Mouse (Mus musculus) embryonic facial prominence, embryonic 13.5 days (tissue): ENCODE measurements around the gene Nr1h3. TPM values are rescaled to one million over a fixed set of nuclear protein-coding genes. Genes with fewer than 3 reads are reported as not detected.
A peak's percentile ranks its signal among the peaks of the same experiment; 100 is the strongest.

Source experiments
- ATAC-seq: fragments of 200-750 bp; cut with Nextera tagmentation; 2 replicates; pipeline ENCODE4 v1.8.0; 2017; ENCODE audit warnings: low read depth; ENCODE audit not compliant: insufficient number of reproducible peaks, insufficient read depth, low FRiP score, low TSS enrichment
- H3K27ac ChIP-seq: fragments of 300-500 bp; sonication (generic); 2 replicates; pipeline ENCODE4 v1.5.1; 2015; ENCODE audit warnings: moderate library complexity, mild to moderate bottlenecking, inconsistent platforms
- H3K27me3 ChIP-seq: fragments of 300-500 bp; sonication (generic); 2 replicates; pipeline ENCODE4 v1.6.1; 2015; ENCODE audit warnings: mild to moderate bottlenecking, inconsistent platforms
- H3K36me3 ChIP-seq: fragments of 300-500 bp; sonication (generic); 2 replicates; pipeline ENCODE4 v1.6.1; 2015; ENCODE audit warnings: mild to moderate bottlenecking, inconsistent platforms
- H3K4me1 ChIP-seq: fragments of 300-500 bp; sonication (generic); 2 replicates; pipeline ENCODE4 v1.6.1; 2015; ENCODE audit warnings: inconsistent platforms
- H3K4me2 ChIP-seq: fragments of 300-500 bp; sonication (generic); 2 replicates; pipeline ENCODE4 v1.6.1; 2015; ENCODE audit warnings: moderate library complexity, mild to moderate bottlenecking, inconsistent platforms
- H3K4me3 ChIP-seq: fragments of 300-500 bp; sonication (generic); 2 replicates; pipeline ENCODE4 v1.5.1; 2015; ENCODE audit warnings: mild to moderate bottlenecking, inconsistent platforms
- H3K9ac ChIP-seq: fragments of 300-500 bp; sonication (generic); 2 replicates; pipeline ENCODE4 v1.6.1; 2015; ENCODE audit warnings: mild to moderate bottlenecking, inconsistent platforms
- H3K9me3 ChIP-seq: fragments of 300-500 bp; sonication (generic); 2 replicates; pipeline ENCODE4 v1.6.1; 2016; ENCODE audit warnings: inconsistent platforms
- WGBS: fragments of 180-500 bp; shearing (Covaris S2); methylation state at CpG from one replicate; pipeline ENCODE4 v1.1.7; 2015; ENCODE audit warnings: mixed read lengths; 5-methylcytosine and 5-hydroxymethylcytosine counted together
- polyA plus RNA-seq: library from polyadenylated mRNA; unstranded; fragments of >200 nt; fragmentation: Nextera tagmentation; extraction: Ambion mirVana; gene quantifications from 2 replicates; pipeline ENCODE4 v1.2.1, GENCODE M21; 2015

Nr1h3 gene
- polyA plus RNA-seq, 1 experiment from 2014 or later: 0.83 TPM

GRCm38 (mm10) chr2:91183148-91183513 is 19.5 kb downstream of the Nr1h3 start:
- ATAC-seq: peak; percentile 96
- peaks cover 3% of the 10 kb centered on the region for H3K36me3 ChIP-seq
- peaks cover 17% of the 10 kb centered on the region for H3K4me1 ChIP-seq
- under 1% methylated on average over 9 of the region's 9 CpGs for WGBS
- peak overlapping the region; percentile 77 for H3K4me3 ChIP-seq
- no peaks in the 10 kb centered on the region for H3K9me3 ChIP-seq
- peak overlapping the region; percentile 78 for H3K9ac ChIP-seq
- H3K27me3 ChIP-seq: no peaks in the 10 kb centered on the region
- peak overlapping the region; percentile 83 for H3K27ac ChIP-seq
- peak overlapping the region; percentile 84 for H3K4me2 ChIP-seq

GRCm38 (mm10) chr2:91182405-91183147 is 20.1 kb downstream of the Nr1h3 start:
- Histone ChIP-seq H3K9me3 (no peaks in the 10 kb centered on the region), H3K36me3 (peaks cover 8% of the 10 kb centered on the region), H3K9ac (peak overlapping the region; percentile 78), H3K27ac (peak overlapping the region; percentile 83), H3K4me1 (peaks cover 17% of the 10 kb centered on the region), H3K4me3 (peak overlapping the region; percentile 77), H3K4me2 (peak overlapping the region; percentile 84), H3K27me3 (no peaks in the 10 kb centered on the region)
- WGBS: under 1% methylated on average over 69 of the region's 81 CpGs
- ATAC-seq: peak; percentile 91

- peak overlapping the region; percentile 84 for H3K4me2 ChIP-seq
- peak overlapping the region; percentile 77 for H3K4me3 ChIP-seq
- H3K27me3 ChIP-seq: no peaks in the 10 kb centered on the region
- peak overlapping the region; percentile 83; the same call in 1 of the 2 replicates for H3K27ac ChIP-seq
- peak overlapping the region; percentile 78 for H3K9ac ChIP-seq
- peaks cover 9% of the 10 kb centered on the region for H3K36me3 ChIP-seq
- peaks cover 17% of the 10 kb centered on the region for H3K4me1 ChIP-seq
- ATAC-seq: no peak
- WGBS: 9% methylated on average over 8 of the region's 8 CpGs
- H3K9me3 ChIP-seq: no peaks in the 10 kb centered on the region
Measured at GRCm38 (mm10) chr2:91182016-91182404, 20.6 kb downstream of the Nr1h3 start.

- Histone ChIP-seq H3K27ac (no peak overlapping the region), H3K4me2 (no peak overlapping the region), H3K36me3 (peaks cover 21% of the 10 kb centered on the region), H3K27me3 (no peaks in the 10 kb centered on the region), H3K9me3 (no peaks in the 10 kb centered on the region), H3K4me1 (peaks cover 17% of the 10 kb centered on the region), H3K9ac (no peak overlapping the region), H3K4me3 (no peak overlapping the region)
- no peak for ATAC-seq
- 70% methylated on average over 5 of the region's 5 CpGs for WGBS
Measured at GRCm38 (mm10) chr2:91180706-91181105, 21.9 kb downstream of the Nr1h3 start.

GRCm38 (mm10) chr2:91179825-91180224 is 22.8 kb downstream of the Nr1h3 start:
- H3K27me3 ChIP-seq: no peaks in the 10 kb centered on the region
- WGBS: 37% methylated on average over 4 of the region's 4 CpGs
- no peak overlapping the region for H3K27ac ChIP-seq
- no peak overlapping the region for H3K4me3 ChIP-seq
- no peak for ATAC-seq
- H3K4me1 ChIP-seq: peaks cover 17% of the 10 kb centered on the region
- no peak overlapping the region for H3K9ac ChIP-seq
- H3K9me3 ChIP-seq: no peaks in the 10 kb centered on the region
- peaks cover 21% of the 10 kb centered on the region for H3K36me3 ChIP-seq
- H3K4me2 ChIP-seq: no peak overlapping the region

- Histone ChIP-seq H3K4me2 (no peak overlapping the region), H3K27me3 (no peaks in the 10 kb centered on the region), H3K9me3 (no peaks in the 10 kb centered on the region), H3K36me3 (peaks cover 40% of the 10 kb centered on the region), H3K27ac (no peak overlapping the region), H3K4me1 (peaks cover 4% of the 10 kb centered on the region; the same call in 1 of the 2 replicates), H3K4me3 (no peak overlapping the region), H3K9ac (no peak overlapping the region)
- ATAC-seq: no peak
- 73% methylated on average over 6 of the region's 6 CpGs for WGBS
Measured at GRCm38 (mm10) chr2:91176234-91176633, 26.4 kb downstream of the Nr1h3 start.

GRCm38 (mm10) chr2:91175490-91175889 is 27.1 kb downstream of the Nr1h3 start:
- Histone ChIP-seq H3K9me3 (no peaks in the 10 kb centered on the region), H3K4me1 (peaks cover under 1% of the 10 kb centered on the region; the same call in 1 of the 2 replicates), H3K27me3 (no peaks in the 10 kb centered on the region), H3K27ac (no peak overlapping the region), H3K4me2 (no peak overlapping the region), H3K4me3 (no peak overlapping the region), H3K9ac (no peak overlapping the region), H3K36me3 (peaks cover 42% of the 10 kb centered on the region)
- WGBS: 90% methylated on average over 4 of the region's 4 CpGs
- ATAC-seq: no peak

- Histone ChIP-seq H3K4me3 (no peak overlapping the region), H3K27ac (no peak overlapping the region), H3K36me3 (peaks cover 69% of the 10 kb centered on the region), H3K27me3 (no peaks in the 10 kb centered on the region), H3K4me2 (no peak overlapping the region), H3K4me1 (no peaks in the 10 kb centered on the region), H3K9me3 (no peaks in the 10 kb centered on the region), H3K9ac (no peak overlapping the region)
- ATAC-seq: no peak
- WGBS: 86% methylated on average over 25 of the region's 25 CpGs
Measured at GRCm38 (mm10) chr2:91169587-91170322, 32.9 kb downstream of the Nr1h3 start.

GRCm38 (mm10) chr2:91167629-91168028 is 35.0 kb downstream of the Nr1h3 start:
- no peak for ATAC-seq
- H3K4me3 ChIP-seq: no peak overlapping the region
- 76% methylated on average over 4 of the region's 4 CpGs for WGBS
- no peak overlapping the region for H3K9ac ChIP-seq
- no peak overlapping the region for H3K4me2 ChIP-seq
- H3K4me1 ChIP-seq: no peaks in the 10 kb centered on the region
- H3K9me3 ChIP-seq: no peaks in the 10 kb centered on the region
- H3K27ac ChIP-seq: no peak overlapping the region
- peaks cover 72% of the 10 kb centered on the region for H3K36me3 ChIP-seq
- no peaks in the 10 kb centered on the region for H3K27me3 ChIP-seq

GRCm38 (mm10) chr2:91164991-91165390 is 37.6 kb downstream of the Nr1h3 start:
- ATAC-seq: no peak
- H3K9ac ChIP-seq: no peak overlapping the region
- no peak overlapping the region for H3K4me3 ChIP-seq
- H3K36me3 ChIP-seq: peaks cover 78% of the 10 kb centered on the region
- no peaks in the 10 kb centered on the region for H3K4me1 ChIP-seq
- H3K4me2 ChIP-seq: no peak overlapping the region
- H3K27ac ChIP-seq: no peak overlapping the region
- no peaks in the 10 kb centered on the region for H3K27me3 ChIP-seq
- H3K9me3 ChIP-seq: no peaks in the 10 kb centered on the region
- WGBS: 89% methylated on average over 6 of the region's 6 CpGs

- Histone ChIP-seq H3K27me3 (no peaks in the 10 kb centered on the region), H3K36me3 (peaks cover 75% of the 10 kb centered on the region), H3K4me2 (no peak overlapping the region), H3K9me3 (no peaks in the 10 kb centered on the region), H3K27ac (no peak overlapping the region), H3K4me3 (no peak overlapping the region), H3K4me1 (no peaks in the 10 kb centered on the region), H3K9ac (no peak overlapping the region)
- no peak for ATAC-seq
- 83% methylated on average over 5 of the region's 5 CpGs for WGBS
Measured at GRCm38 (mm10) chr2:91163532-91163931, 39.1 kb downstream of the Nr1h3 start.

- Histone ChIP-seq H3K9ac (no peak overlapping the region), H3K9me3 (no peaks in the 10 kb centered on the region), H3K4me2 (no peak overlapping the region), H3K4me3 (no peak overlapping the region), H3K27me3 (no peaks in the 10 kb centered on the region), H3K36me3 (peaks cover 75% of the 10 kb centered on the region), H3K27ac (no peak overlapping the region), H3K4me1 (no peaks in the 10 kb centered on the region)
- ATAC-seq: no peak
- 76% methylated on average over 4 of the region's 4 CpGs for WGBS
Measured at GRCm38 (mm10) chr2:91162952-91163351, 39.7 kb downstream of the Nr1h3 start.
